Mouse (Mus musculus) liver, adult 10 weeks (tissue): Measurements from ENCODE around the gene Ctse. TPM values are rescaled to one million over a fixed set of nuclear protein-coding genes. Genes with fewer than 3 reads are reported as not detected.

Experiments
- polyA plus RNA-seq: library from polyadenylated mRNA; stranded (reverse); fragments of 350-450 nt; fragmentation: Illumina TruSeq; extraction: RNeasy Lipid Tissue Mini Kit (QIAGEN cat#74804); gene quantifications from one replicate; pipeline ENCODE4 v1.2.3, GENCODE M21; 2014; ENCODE audit warnings: low read depth, low replicate concordance

The Ctse gene
- polyA plus RNA-seq = 0.34 TPM

DNA sequence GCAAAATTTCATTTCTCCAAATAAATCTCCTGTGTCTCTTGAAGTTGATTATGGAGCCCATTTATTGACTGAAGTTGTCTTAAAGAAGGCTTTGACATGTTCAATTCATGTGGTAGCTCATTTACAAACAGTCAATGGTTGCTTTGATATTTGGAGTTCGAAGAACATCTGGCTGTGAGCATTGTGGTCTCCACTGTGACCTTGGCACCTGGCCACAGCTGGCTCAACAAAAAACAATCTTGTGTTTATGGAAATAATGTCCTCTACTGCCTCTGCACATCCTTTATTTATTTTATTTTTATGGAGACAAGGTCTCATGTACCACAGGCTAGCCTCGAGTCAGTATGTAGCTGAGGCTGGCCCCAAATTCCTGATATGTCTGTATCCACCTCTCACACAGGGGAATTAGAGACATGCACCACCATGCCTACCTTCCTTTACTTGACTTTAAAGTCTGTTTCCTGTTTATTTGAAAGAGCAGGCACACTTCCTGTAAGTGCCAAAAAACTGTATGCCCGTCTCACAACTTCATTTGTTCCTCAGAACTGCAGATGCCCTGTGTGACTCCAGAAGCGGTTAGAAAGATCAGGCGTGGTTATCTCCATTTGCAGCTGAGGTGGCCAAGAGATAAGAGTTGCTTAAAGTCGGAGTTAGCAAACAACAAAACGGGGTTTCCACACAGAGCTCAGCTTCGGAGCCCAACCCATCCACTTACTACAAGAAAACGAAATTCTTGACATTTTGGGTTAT lies at the start of gene Ctse:
Gene Ctse, plus strand, starts transcription at position 516 of the 750 bp plus-strand sequence.

DNA sequence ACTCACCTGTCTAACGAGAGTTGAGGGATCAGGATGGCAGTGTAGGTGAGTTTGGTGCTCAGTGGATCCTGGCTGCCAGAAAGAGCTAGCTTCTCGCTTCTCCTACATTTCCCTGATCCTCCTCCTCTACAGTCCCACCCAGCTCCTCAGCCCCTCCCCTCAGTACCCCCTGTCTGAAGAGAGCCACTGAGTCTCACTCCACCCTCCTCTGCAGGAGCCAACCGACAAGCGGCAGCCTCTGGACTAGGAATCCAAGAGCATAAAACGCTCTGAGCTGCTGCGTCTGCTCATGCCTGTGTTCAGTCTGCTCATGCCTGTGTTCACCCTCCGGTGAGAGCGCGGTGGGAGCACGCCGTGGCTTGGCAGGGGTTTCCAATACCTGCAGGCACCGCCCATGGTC lies 39.2 kb upstream of the Ctse start, which contains the start of gene Avpr1b:
Gene Avpr1b, plus strand, starts transcription at position 335 of the 400 bp plus-strand sequence.

DNA sequence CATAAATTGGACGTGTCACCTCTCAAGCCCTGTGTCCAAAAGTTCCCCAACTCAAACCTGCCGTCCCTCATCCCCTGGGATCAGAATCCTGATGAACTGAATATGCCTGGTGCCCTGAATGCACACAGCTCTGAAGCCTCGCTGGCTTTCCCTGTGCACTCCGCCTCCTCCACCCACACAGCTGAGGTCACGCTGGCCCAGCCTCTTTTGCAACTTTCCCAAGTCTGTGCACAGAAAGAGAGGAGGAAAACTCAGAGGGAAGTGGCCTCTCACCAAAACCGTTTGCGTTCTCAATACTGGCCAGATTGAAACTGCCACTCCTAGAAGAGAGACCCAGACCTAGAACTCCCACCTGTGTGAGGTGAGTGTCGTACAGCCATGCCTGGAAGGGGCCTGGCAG lies 50.4 kb downstream of the Ctse start, which contains the start of gene Rab7b:
Gene Rab7b, plus strand, starts transcription at position 221 of the 400 bp plus-strand sequence.

Other genes with a start within 250 kb of the Ctse start
- 7.3 TPM for gene Srgap2, start 111.0 kb upstream of the Ctse start, polyA plus RNA-seq
- gene Fam72a, start 110.4 kb upstream of the Ctse start, polyA plus RNA-seq = 3.4 TPM
- gene Avpr1b, start 39.1 kb upstream of the Ctse start, polyA plus RNA-seq = not detected
- gene Rab7b, start 50.4 kb downstream of the Ctse start, polyA plus RNA-seq = 0.34 TPM
- not detected for gene Slc26a9, start 105.7 kb downstream of the Ctse start, polyA plus RNA-seq
- gene Pm20d1, start 159.1 kb downstream of the Ctse start, polyA plus RNA-seq = 57.1 TPM
- 0.69 TPM for gene Slc41a1, start 189.2 kb downstream of the Ctse start, polyA plus RNA-seq
- 6.6 TPM for gene Rab29, start 228.9 kb downstream of the Ctse start, polyA plus RNA-seq